Mouse (Mus musculus) spleen, adult 2 months (tissue): ENCODE results near the gene Hmbs.

ENCODE experiments used
- CTCF ChIP-seq: fragments of 200-500 bp; IDR thresholded peaks from 2 replicates; pipeline ENCODE4 v1.5.1; 2011; ENCODE audit warnings: mild to moderate bottlenecking, inconsistent platforms; ENCODE audit not compliant: insufficient read depth, insufficient read length, insufficient replicate concordance; ENCODE audit errors: extremely low read depth
- POLR2A ChIP-seq: fragments of 200-500 bp; IDR thresholded peaks from 2 replicates; pipeline ENCODE4 v1.6.1; 2011; ENCODE audit warnings: low read depth, low read length, inconsistent platforms

DNA sequence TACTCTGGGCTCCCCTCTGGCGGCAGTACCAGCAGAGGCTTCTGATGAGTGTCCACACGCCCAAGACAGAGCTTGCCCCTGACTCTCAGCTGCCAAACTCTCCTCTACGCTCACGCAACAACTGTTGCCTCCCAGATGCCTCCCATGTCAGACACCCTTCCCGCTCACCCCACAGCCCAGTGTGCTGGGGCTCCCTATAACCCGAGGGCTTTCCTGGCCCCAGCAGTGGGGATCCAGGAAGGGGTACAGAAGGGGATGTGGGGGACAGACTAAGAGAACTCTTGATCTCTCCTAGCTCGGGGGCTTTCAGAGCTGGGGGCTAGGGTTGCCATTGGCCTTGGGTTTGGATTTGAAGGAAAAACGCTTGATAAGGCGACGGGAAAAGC lies 33.3 kb downstream of the Hmbs start:
- TF ChIP-seq CTCF: no peak
- TF ChIP-seq POLR2A: no peak
